Mouse (Mus musculus) midbrain, embryonic 15.5 days (tissue): Measurements from ENCODE around the gene Nrarp. TPM values are rescaled to one million over a fixed set of nuclear protein-coding genes. Genes with fewer than 3 reads are reported as not detected.

ENCODE experiments used
- ATAC-seq: fragments of 200-750 bp; cut with Nextera tagmentation; replicated peaks from 2 replicates; pipeline ENCODE4 v1.8.0; 2017; ENCODE audit warnings: moderate TSS enrichment
- H3K27ac ChIP-seq: fragments of 300-500 bp; sonication (generic); 2 replicates; pipeline ENCODE4 v1.5.1; 2015; ENCODE audit warnings: mild to moderate bottlenecking, inconsistent platforms
- H3K27me3 ChIP-seq: fragments of 300-500 bp; sonication (generic); replicated peaks from 2 replicates; pipeline ENCODE4 v1.6.1; 2015; ENCODE audit warnings: inconsistent platforms
- H3K36me3 ChIP-seq: fragments of 300-500 bp; sonication (generic); replicated peaks from 2 replicates; pipeline ENCODE4 v1.6.1; 2015; ENCODE audit warnings: inconsistent platforms
- H3K4me1 ChIP-seq: fragments of 300-500 bp; sonication (generic); 2 replicates; pipeline ENCODE4 v1.6.1; 2015; ENCODE audit warnings: inconsistent platforms
- H3K4me2 ChIP-seq: fragments of 300-500 bp; sonication (generic); 2 replicates; pipeline ENCODE4 v1.6.1; 2015; ENCODE audit warnings: inconsistent platforms, mild to moderate bottlenecking, moderate library complexity
- H3K4me3 ChIP-seq: fragments of 300-500 bp; sonication (generic); 2 replicates; pipeline ENCODE4 v1.5.1; 2015; ENCODE audit warnings: mild to moderate bottlenecking, inconsistent platforms
- H3K9ac ChIP-seq: fragments of 300-500 bp; sonication (generic); 2 replicates; pipeline ENCODE4 v1.6.1; 2015; ENCODE audit warnings: mild to moderate bottlenecking, inconsistent platforms
- H3K9me3 ChIP-seq: fragments of 300-500 bp; sonication (generic); 2 replicates; pipeline ENCODE4 v1.6.1; 2016; ENCODE audit warnings: inconsistent platforms
- WGBS: fragments of 180-500 bp; shearing (Covaris S2); methylation state at CpG from one replicate; pipeline ENCODE4 v1.1.7; 2015; ENCODE audit warnings: mixed read lengths; 5-methylcytosine and 5-hydroxymethylcytosine counted together
- polyA plus RNA-seq: library from polyadenylated mRNA; unstranded; fragments of >200 nt; fragmentation: Nextera tagmentation; extraction: Ambion mirVana; gene quantifications from 2 replicates; pipeline ENCODE4 v1.2.1, GENCODE M21; 2015

Gene Nrarp
- 15.3 and 18.1 TPM in 2 replicates for polyA plus RNA-seq

GRCm38 (mm10) chr2:25180478-25180903, at the start of gene Nrarp:
Nrarp (plus strand) TSS chr2:25180758.
- Histone ChIP-seq H3K9ac (peak within 1 kb of the TSS; percentile 53), H3K27me3 (no peaks in the 10 kb centered on the region), H3K4me2 (peak within 1 kb of the TSS; percentile 77), H3K9me3 (no peaks in the 10 kb centered on the region), H3K36me3 (no peaks in the 10 kb centered on the region), H3K27ac (peak within 1 kb of the TSS; percentile 79), H3K4me1 (peaks cover 52% of the 10 kb centered on the region), H3K4me3 (peak within 1 kb of the TSS; percentile 65)
- ATAC-seq: peak; percentile 91
- under 1% methylated on average over 35 of the region's 35 CpGs for WGBS

GRCm38 (mm10) chr2:25131601-25132000, 49.0 kb upstream of the Nrarp start:
- H3K4me2 ChIP-seq: no peak overlapping the region
- H3K4me1 ChIP-seq: peaks cover 16% of the 10 kb centered on the region
- no peak overlapping the region for H3K9ac ChIP-seq
- H3K27ac ChIP-seq: no peak overlapping the region
- no peaks in the 10 kb centered on the region for H3K36me3 ChIP-seq
- no peak for ATAC-seq
- no peaks in the 10 kb centered on the region for H3K9me3 ChIP-seq
- H3K4me3 ChIP-seq: no peak overlapping the region
- WGBS: 72% methylated on average over 9 of the region's 9 CpGs
- H3K27me3 ChIP-seq: no peaks in the 10 kb centered on the region

GRCm38 (mm10) chr2:25137832-25138231, 42.7 kb upstream of the Nrarp start:
- Histone ChIP-seq H3K36me3 (no peaks in the 10 kb centered on the region), H3K9me3 (no peaks in the 10 kb centered on the region), H3K27ac (no peak overlapping the region), H3K4me1 (no peaks in the 10 kb centered on the region), H3K9ac (no peak overlapping the region), H3K4me2 (no peak overlapping the region), H3K27me3 (no peaks in the 10 kb centered on the region), H3K4me3 (no peak overlapping the region)
- 85% methylated on average over 6 of the region's 6 CpGs for WGBS
- no peak for ATAC-seq

- Histone ChIP-seq H3K27ac (no peak overlapping the region), H3K9me3 (no peaks in the 10 kb centered on the region), H3K27me3 (no peaks in the 10 kb centered on the region), H3K36me3 (no peaks in the 10 kb centered on the region), H3K9ac (no peak overlapping the region), H3K4me1 (no peaks in the 10 kb centered on the region), H3K4me3 (no peak overlapping the region), H3K4me2 (no peak overlapping the region)
- no peak for ATAC-seq
- WGBS: 74% methylated on average over 4 of the region's 4 CpGs
Measured at GRCm38 (mm10) chr2:25141185-25141584, 39.4 kb upstream of the Nrarp start.

GRCm38 (mm10) chr2:25141921-25142320, 38.6 kb upstream of the Nrarp start:
- Histone ChIP-seq H3K4me2 (no peak overlapping the region), H3K4me3 (no peak overlapping the region), H3K27ac (no peak overlapping the region), H3K36me3 (no peaks in the 10 kb centered on the region), H3K9me3 (no peaks in the 10 kb centered on the region), H3K9ac (no peak overlapping the region), H3K27me3 (no peaks in the 10 kb centered on the region), H3K4me1 (no peaks in the 10 kb centered on the region)
- no peak for ATAC-seq
- WGBS: 85% methylated on average over 5 of the region's 5 CpGs

GRCm38 (mm10) chr2:25145346-25145745, 35.2 kb upstream of the Nrarp start:
- 85% methylated on average over 6 of the region's 6 CpGs for WGBS
- H3K27me3 ChIP-seq: no peaks in the 10 kb centered on the region

GRCm38 (mm10) chr2:25147398-25147797, 33.2 kb upstream of the Nrarp start:
- Histone ChIP-seq H3K27me3 (no peaks in the 10 kb centered on the region), H3K9ac (no peak overlapping the region), H3K27ac (no peak overlapping the region), H3K36me3 (no peaks in the 10 kb centered on the region), H3K4me3 (no peak overlapping the region), H3K4me1 (no peaks in the 10 kb centered on the region), H3K9me3 (no peaks in the 10 kb centered on the region), H3K4me2 (no peak overlapping the region)
- 92% methylated on average over 5 of the region's 5 CpGs for WGBS
- no peak for ATAC-seq

More at GRCm38 (mm10) chr2:25145346-25145745, 35.2 kb upstream of the Nrarp start:
- no peaks in the 10 kb centered on the region for H3K9me3 ChIP-seq
- no peak overlapping the region for H3K4me2 ChIP-seq
- no peak overlapping the region for H3K9ac ChIP-seq
- ATAC-seq: no peak
- no peaks in the 10 kb centered on the region for H3K4me1 ChIP-seq
- H3K27ac ChIP-seq: no peak overlapping the region
- H3K4me3 ChIP-seq: no peak overlapping the region
- no peaks in the 10 kb centered on the region for H3K36me3 ChIP-seq

GRCm38 (mm10) chr2:25147892-25148291, 32.7 kb upstream of the Nrarp start:
- no peak overlapping the region for H3K9ac ChIP-seq
- no peaks in the 10 kb centered on the region for H3K27me3 ChIP-seq
- ATAC-seq: no peak
- H3K4me2 ChIP-seq: no peak overlapping the region
- H3K36me3 ChIP-seq: no peaks in the 10 kb centered on the region
- H3K9me3 ChIP-seq: no peaks in the 10 kb centered on the region
- H3K4me3 ChIP-seq: no peak overlapping the region
- 90% methylated on average over 5 of the region's 5 CpGs for WGBS
- no peak overlapping the region for H3K27ac ChIP-seq
- H3K4me1 ChIP-seq: no peaks in the 10 kb centered on the region

- Histone ChIP-seq H3K36me3 (no peaks in the 10 kb centered on the region), H3K4me3 (no peak overlapping the region), H3K27me3 (no peaks in the 10 kb centered on the region), H3K4me2 (no peak overlapping the region), H3K4me1 (no peaks in the 10 kb centered on the region), H3K27ac (no peak overlapping the region), H3K9ac (no peak overlapping the region), H3K9me3 (no peaks in the 10 kb centered on the region)
- WGBS: 84% methylated on average over 2 of the region's 2 CpGs
- no peak for ATAC-seq
Measured at GRCm38 (mm10) chr2:25149643-25150042, 30.9 kb upstream of the Nrarp start.

- Histone ChIP-seq H3K4me2 (no peak overlapping the region), H3K4me3 (no peak overlapping the region), H3K4me1 (no peaks in the 10 kb centered on the region), H3K9ac (no peak overlapping the region), H3K27me3 (no peaks in the 10 kb centered on the region), H3K36me3 (no peaks in the 10 kb centered on the region), H3K9me3 (no peaks in the 10 kb centered on the region), H3K27ac (no peak overlapping the region)
- ATAC-seq: no peak
- 77% methylated on average over 4 of the region's 4 CpGs for WGBS
Measured at GRCm38 (mm10) chr2:25151280-25151956, 29.1 kb upstream of the Nrarp start.

GRCm38 (mm10) chr2:25156177-25156576, 24.4 kb upstream of the Nrarp start:
- Histone ChIP-seq H3K9me3 (no peaks in the 10 kb centered on the region), H3K9ac (no peak overlapping the region), H3K27ac (no peak overlapping the region), H3K27me3 (no peaks in the 10 kb centered on the region), H3K36me3 (no peaks in the 10 kb centered on the region), H3K4me1 (no peaks in the 10 kb centered on the region), H3K4me2 (no peak overlapping the region), H3K4me3 (no peak overlapping the region)
- 89% methylated on average over 3 of the region's 3 CpGs for WGBS
- ATAC-seq: no peak

- ATAC-seq: no peak
- no peaks in the 10 kb centered on the region for H3K27me3 ChIP-seq
- 39% methylated on average over 2 of the region's 2 CpGs for WGBS
- H3K9me3 ChIP-seq: no peaks in the 10 kb centered on the region
- H3K4me1 ChIP-seq: no peaks in the 10 kb centered on the region
- no peaks in the 10 kb centered on the region for H3K36me3 ChIP-seq
- H3K4me3 ChIP-seq: no peak overlapping the region
- H3K9ac ChIP-seq: no peak overlapping the region
- H3K27ac ChIP-seq: no peak overlapping the region
- no peak overlapping the region for H3K4me2 ChIP-seq
Measured at GRCm38 (mm10) chr2:25156990-25157389, 23.6 kb upstream of the Nrarp start.

GRCm38 (mm10) chr2:25157655-25158054, 22.9 kb upstream of the Nrarp start:
- H3K9ac ChIP-seq: no peak overlapping the region
- no peaks in the 10 kb centered on the region for H3K9me3 ChIP-seq
- H3K27ac ChIP-seq: no peak overlapping the region
- H3K36me3 ChIP-seq: no peaks in the 10 kb centered on the region
- H3K4me1 ChIP-seq: no peaks in the 10 kb centered on the region
- WGBS: 37% methylated on average over 2 of the region's 2 CpGs
- H3K4me2 ChIP-seq: no peak overlapping the region
- no peak for ATAC-seq
- no peaks in the 10 kb centered on the region for H3K27me3 ChIP-seq
- no peak overlapping the region for H3K4me3 ChIP-seq
